Mouse (Mus musculus): Measurements from ENCODE around the gene Gm21820. TPM values are rescaled to one million over a fixed set of nuclear protein-coding genes. Genes with fewer than 3 reads are reported as not detected.
"Not testable (repeated sequence)": the region's sequence is repeated elsewhere in the genome, so short reads cannot be mapped to it uniquely, and the experiment has no call there.

The Gm21820 gene
- polyA plus RNA-seq (2015; fragmentation: Nextera tagmentation; extraction: Ambion mirVana), result not detected in 2 replicates

GRCm38 (mm10) chrY:5249341-5249740 is at the start of gene Gm21820:
Gene Gm21820, minus strand, starts transcription at chrY:5249441.
- DNase-seq (ENCODE audit: low spot score), result not testable (repeated sequence)

Other genes starting within 250 kb of the Gm21820 start
- gene Gm20918, start 205.5 kb downstream of the Gm21820 start, polyA plus RNA-seq (2015; fragmentation: Nextera tagmentation; extraction: Ambion mirVana), result not detected in 2 replicates

Data from thymus, postnatal 0 days (tissue).